Mouse (Mus musculus): ENCODE measurements at regions not wholly inside any gene's neighbourhood (a gene's known extent, or its start where the extent isn't known, plus 50 kb on each side); places are given as distances from the start of the nearest gene placed in this dataset.

GRCm38 (mm10) chr15:62122265-62123023 is 1199.6 kb upstream of the A1bg start:
- 88% methylated on average over 9 of the region's 9 CpGs for WGBS
- no peaks in the 10 kb centered on the region for H3K9me3 ChIP-seq (replicated peaks)
- H3K27me3 ChIP-seq = no peaks in the 10 kb centered on the region

GRCm38 (mm10) chr15:62121696-62122095 is 1198.9 kb upstream of the A1bg start:
- 95% methylated on average over 4 of the region's 4 CpGs for WGBS
- Histone ChIP-seq H3K9ac (no peak overlapping the region), H3K9me3 (replicated peaks) (no peaks in the 10 kb centered on the region), H3K36me3 (no peaks in the 10 kb centered on the region), H3K27me3 (no peaks in the 10 kb centered on the region), H3K4me1 (no peaks in the 10 kb centered on the region), H3K4me2 (replicated peaks) (no peak overlapping the region), H3K27ac (no peak overlapping the region), H3K4me3 (no peak overlapping the region)
- ATAC-seq (ENCODE audit: low FRiP score) = no peak

More at GRCm38 (mm10) chr15:62122265-62123023, 1199.6 kb upstream of the A1bg start:
- H3K9ac ChIP-seq = no peak overlapping the region
- peaks cover 3% of the 10 kb centered on the region; the same call in 1 of the 2 replicates for H3K4me1 ChIP-seq
- H3K4me2 ChIP-seq (replicated peaks) = no peak overlapping the region
- H3K36me3 ChIP-seq = no peaks in the 10 kb centered on the region
- H3K4me3 ChIP-seq = no peak overlapping the region
- no peak overlapping the region for H3K27ac ChIP-seq
- no peak for ATAC-seq (ENCODE audit: low FRiP score)

GRCm38 (mm10) chr15:62120735-62121134 is 1197.9 kb upstream of the A1bg start:
- H3K9ac ChIP-seq = no peak overlapping the region
- no peaks in the 10 kb centered on the region for H3K4me1 ChIP-seq
- H3K27me3 ChIP-seq = no peaks in the 10 kb centered on the region
- no peak overlapping the region for H3K4me2 ChIP-seq (replicated peaks)
- H3K27ac ChIP-seq = no peak overlapping the region
- 16% methylated on average over 4 of the region's 4 CpGs for WGBS
- H3K9me3 ChIP-seq (replicated peaks) = no peaks in the 10 kb centered on the region
- no peaks in the 10 kb centered on the region for H3K36me3 ChIP-seq
- no peak for ATAC-seq (ENCODE audit: low FRiP score)
- no peak overlapping the region for H3K4me3 ChIP-seq

GRCm38 (mm10) chr15:62118997-62119396 is 1196.2 kb upstream of the A1bg start:
- no peaks in the 10 kb centered on the region for H3K36me3 ChIP-seq
- no peaks in the 10 kb centered on the region for H3K4me1 ChIP-seq
- 79% methylated on average over 10 of the region's 10 CpGs for WGBS
- no peak for ATAC-seq (ENCODE audit: low FRiP score)
- no peak overlapping the region for H3K4me2 ChIP-seq (replicated peaks)
- no peaks in the 10 kb centered on the region for H3K27me3 ChIP-seq
- no peak overlapping the region for H3K9ac ChIP-seq
- no peak overlapping the region for H3K27ac ChIP-seq
- no peaks in the 10 kb centered on the region for H3K9me3 ChIP-seq (replicated peaks)
- H3K4me3 ChIP-seq = no peak overlapping the region

GRCm38 (mm10) chr15:62116184-62116583 is 1193.4 kb upstream of the A1bg start:
- H3K4me2 ChIP-seq (replicated peaks) = no peak overlapping the region
- no peaks in the 10 kb centered on the region for H3K4me1 ChIP-seq
- no peak for ATAC-seq (ENCODE audit: low FRiP score)
- no peak overlapping the region for H3K9ac ChIP-seq
- 87% methylated on average over 1 of the region's 1 CpGs for WGBS
- no peaks in the 10 kb centered on the region for H3K9me3 ChIP-seq (replicated peaks)
- H3K4me3 ChIP-seq = no peak overlapping the region
- H3K27ac ChIP-seq = no peak overlapping the region
- H3K36me3 ChIP-seq = no peaks in the 10 kb centered on the region
- no peaks in the 10 kb centered on the region for H3K27me3 ChIP-seq

- Histone ChIP-seq H3K4me2 (replicated peaks) (no peak overlapping the region), H3K27ac (no peak overlapping the region), H3K9ac (no peak overlapping the region), H3K4me1 (no peaks in the 10 kb centered on the region), H3K9me3 (replicated peaks) (no peaks in the 10 kb centered on the region), H3K36me3 (no peaks in the 10 kb centered on the region), H3K27me3 (no peaks in the 10 kb centered on the region), H3K4me3 (no peak overlapping the region)
- 71% methylated on average over 4 of the region's 4 CpGs for WGBS
- no peak for ATAC-seq (ENCODE audit: low FRiP score)
Measured at GRCm38 (mm10) chr15:62114815-62115214, 1192.0 kb upstream of the A1bg start.

GRCm38 (mm10) chr15:62112151-62112550 is 1189.3 kb upstream of the A1bg start:
- Histone ChIP-seq H3K27ac (no peak overlapping the region), H3K4me1 (peaks cover 3% of the 10 kb centered on the region), H3K4me3 (no peak overlapping the region), H3K9me3 (replicated peaks) (no peaks in the 10 kb centered on the region), H3K4me2 (replicated peaks) (no peak overlapping the region), H3K9ac (no peak overlapping the region), H3K36me3 (no peaks in the 10 kb centered on the region), H3K27me3 (no peaks in the 10 kb centered on the region)
- 88% methylated on average over 2 of the region's 2 CpGs for WGBS
- no peak for ATAC-seq (ENCODE audit: low FRiP score)

- 0 out of 2 replicates have a peak, but pooled peaks cover 8% of the 10 kb centered on the region for H3K27me3 ChIP-seq
Measured at GRCm38 (mm10) chr15:62107976-62108375, 1185.2 kb upstream of the A1bg start.

GRCm38 (mm10) chr15:62106518-62106975 is 1183.7 kb upstream of the A1bg start:
- no peaks in the 10 kb centered on the region for H3K36me3 ChIP-seq
- ATAC-seq (ENCODE audit: low FRiP score) = peak; percentile 87
- H3K27me3 ChIP-seq = 0 out of 2 replicates have a peak, but pooled peaks cover 8% of the 10 kb centered on the region
- peaks cover 16% of the 10 kb centered on the region for H3K4me1 ChIP-seq
- WGBS = 3% methylated on average over 5 of the region's 5 CpGs
- H3K9ac ChIP-seq = no peak overlapping the region
- no peak overlapping the region for H3K4me2 ChIP-seq (replicated peaks)
- no peak overlapping the region for H3K4me3 ChIP-seq
- no peak overlapping the region for H3K27ac ChIP-seq
- no peaks in the 10 kb centered on the region for H3K9me3 ChIP-seq (replicated peaks)

More at GRCm38 (mm10) chr15:62107976-62108375, 1185.2 kb upstream of the A1bg start:
- no peak overlapping the region for H3K27ac ChIP-seq
- H3K4me1 ChIP-seq = peaks cover 16% of the 10 kb centered on the region
- no peak overlapping the region for H3K4me2 ChIP-seq (replicated peaks)
- no peak overlapping the region for H3K4me3 ChIP-seq
- no peaks in the 10 kb centered on the region for H3K36me3 ChIP-seq
- no peaks in the 10 kb centered on the region for H3K9me3 ChIP-seq (replicated peaks)
- no peak for ATAC-seq (ENCODE audit: low FRiP score)
- H3K9ac ChIP-seq = no peak overlapping the region
- 70% methylated on average over 3 of the region's 3 CpGs for WGBS

GRCm38 (mm10) chr15:62105483-62105882 is 1182.7 kb upstream of the A1bg start:
- H3K9me3 ChIP-seq (replicated peaks) = no peaks in the 10 kb centered on the region
- H3K9ac ChIP-seq = no peak overlapping the region
- H3K4me1 ChIP-seq = peaks cover 16% of the 10 kb centered on the region
- H3K27me3 ChIP-seq = 0 out of 2 replicates have a peak, but pooled peaks cover 8% of the 10 kb centered on the region
- ATAC-seq (ENCODE audit: low FRiP score) = no peak
- H3K36me3 ChIP-seq = no peaks in the 10 kb centered on the region
- H3K27ac ChIP-seq = no peak overlapping the region
- no peak overlapping the region for H3K4me2 ChIP-seq (replicated peaks)
- H3K4me3 ChIP-seq = no peak overlapping the region
- 57% methylated on average over 9 of the region's 9 CpGs for WGBS

GRCm38 (mm10) chr15:62104653-62105052 is 1181.8 kb upstream of the A1bg start:
- H3K27ac ChIP-seq = no peak overlapping the region
- no peak for ATAC-seq (ENCODE audit: low FRiP score)
- H3K4me2 ChIP-seq (replicated peaks) = no peak overlapping the region
- 57% methylated on average over 7 of the region's 7 CpGs for WGBS
- H3K36me3 ChIP-seq = no peaks in the 10 kb centered on the region
- H3K9ac ChIP-seq = no peak overlapping the region
- H3K4me3 ChIP-seq = no peak overlapping the region
- H3K9me3 ChIP-seq (replicated peaks) = no peaks in the 10 kb centered on the region
- peaks cover 16% of the 10 kb centered on the region for H3K4me1 ChIP-seq
- 0 out of 2 replicates have a peak, but pooled peaks cover 8% of the 10 kb centered on the region for H3K27me3 ChIP-seq

- Histone ChIP-seq H3K9me3 (replicated peaks) (no peaks in the 10 kb centered on the region), H3K9ac (no peak overlapping the region), H3K36me3 (no peaks in the 10 kb centered on the region), H3K4me1 (no peaks in the 10 kb centered on the region), H3K27ac (no peak overlapping the region), H3K4me3 (no peak overlapping the region), H3K27me3 (0 out of 2 replicates have a peak, but pooled peaks cover 8% of the 10 kb centered on the region), H3K4me2 (replicated peaks) (no peak overlapping the region)
- ATAC-seq (ENCODE audit: low FRiP score) = no peak
- WGBS = 89% methylated on average over 6 of the region's 6 CpGs
Measured at GRCm38 (mm10) chr15:62099683-62100082, 1176.9 kb upstream of the A1bg start.
